Mouse (Mus musculus): ENCODE measurements at regions not wholly inside any gene's neighbourhood (a gene's known extent, or its start where the extent isn't known, plus 50 kb on each side); places are given as distances from the start of the nearest gene placed in this dataset.
A peak's percentile ranks its signal among the peaks of the same experiment; 100 is the strongest.

GRCm38 (mm10) chr17:47983286-47983685 is 54.8 kb downstream of the 1700122O11Rik start:
- no peak for DNase-seq
- Histone ChIP-seq H3K4me3 (replicated peaks; ENCODE audit: extremely low read depth, low read depth, low read length) (no peak overlapping the region), H3K4me1 (ENCODE audit: control insufficient read depth, insufficient read depth, low read length) (no peaks in the 10 kb centered on the region)
- WGBS: 84% methylated on average over 7 of the region's 7 CpGs
- TF ChIP-seq CTCF (IDR thresholded peaks at IDR 0.05; ENCODE audit: insufficient read depth, low read length) (no peak), POLR2A (IDR thresholded peaks at IDR 0.05; ENCODE audit: borderline replicate concordance, extremely low read depth, low read depth, low read length) (no peak)

GRCm38 (mm10) chr17:47981556-47982027 is 56.5 kb downstream of the 1700122O11Rik start:
- Histone ChIP-seq H3K4me3 (replicated peaks; ENCODE audit: extremely low read depth, low read depth, low read length) (no peak overlapping the region), H3K4me1 (ENCODE audit: control insufficient read depth, insufficient read depth, low read length) (no peaks in the 10 kb centered on the region)
- WGBS: 57% methylated on average over 7 of the region's 7 CpGs
- TF ChIP-seq POLR2A (IDR thresholded peaks at IDR 0.05; ENCODE audit: borderline replicate concordance, extremely low read depth, low read depth, low read length) (no peak), CTCF (IDR thresholded peaks at IDR 0.05; ENCODE audit: insufficient read depth, low read length) (no peak)
- DNase-seq: no peak

GRCm38 (mm10) chr17:47979266-47979665 is 54.8 kb upstream of the Foxp4 start:
- no peak for DNase-seq
- WGBS: 59% methylated on average over 4 of the region's 4 CpGs
- Histone ChIP-seq H3K4me1 (ENCODE audit: control insufficient read depth, insufficient read depth, low read length) (peaks cover 8% of the 10 kb centered on the region), H3K4me3 (replicated peaks; ENCODE audit: extremely low read depth, low read depth, low read length) (no peak overlapping the region)
- TF ChIP-seq POLR2A (IDR thresholded peaks at IDR 0.05; ENCODE audit: borderline replicate concordance, extremely low read depth, low read depth, low read length) (no peak), CTCF (IDR thresholded peaks at IDR 0.05; ENCODE audit: insufficient read depth, low read length) (no peak)

GRCm38 (mm10) chr17:47978404-47979030 is 54.1 kb upstream of the Foxp4 start:
- Histone ChIP-seq H3K4me3 (replicated peaks; ENCODE audit: extremely low read depth, low read depth, low read length) (no peak overlapping the region), H3K4me1 (ENCODE audit: control insufficient read depth, insufficient read depth, low read length) (peaks cover 11% of the 10 kb centered on the region)
- DNase-seq: no peak
- TF ChIP-seq CTCF (IDR thresholded peaks at IDR 0.05; ENCODE audit: insufficient read depth, low read length): no peak
- TF ChIP-seq POLR2A (IDR thresholded peaks at IDR 0.05; ENCODE audit: borderline replicate concordance, extremely low read depth, low read depth, low read length): no peak
- 47% methylated on average over 9 of the region's 9 CpGs for WGBS

GRCm38 (mm10) chr17:47978001-47978400 is 53.6 kb upstream of the Foxp4 start:
- no peak for TF ChIP-seq POLR2A (IDR thresholded peaks at IDR 0.05; ENCODE audit: borderline replicate concordance, extremely low read depth, low read depth, low read length)
- no peak for TF ChIP-seq CTCF (IDR thresholded peaks at IDR 0.05; ENCODE audit: insufficient read depth, low read length)
- DNase-seq: no peak
- 81% methylated on average over 2 of the region's 2 CpGs for whole genome bisulfite sequencing
- no peak overlapping the region for H3K4me3 ChIP-seq (replicated peaks; ENCODE audit: extremely low read depth, low read depth, low read length)
- H3K4me1 ChIP-seq (ENCODE audit: control insufficient read depth, insufficient read depth, low read length): peaks cover 14% of the 10 kb centered on the region

GRCm38 (mm10) chr17:47976999-47977357 is 52.5 kb upstream of the Foxp4 start:
- Histone ChIP-seq H3K4me1 (ENCODE audit: control insufficient read depth, insufficient read depth, low read length) (peaks cover 14% of the 10 kb centered on the region), H3K4me3 (replicated peaks; ENCODE audit: extremely low read depth, low read depth, low read length) (no peak overlapping the region)
- 93% methylated on average over 7 of the region's 7 CpGs for WGBS
- no peak for TF ChIP-seq POLR2A (IDR thresholded peaks at IDR 0.05; ENCODE audit: borderline replicate concordance, extremely low read depth, low read depth, low read length)
- TF ChIP-seq CTCF (IDR thresholded peaks at IDR 0.05; ENCODE audit: insufficient read depth, low read length): no peak
- no peak for DNase-seq

GRCm38 (mm10) chr17:47976061-47976998 is 51.9 kb upstream of the Foxp4 start:
- 20% methylated on average over 27 of the region's 27 CpGs for WGBS
- Histone ChIP-seq H3K4me1 (ENCODE audit: control insufficient read depth, insufficient read depth, low read length) (peaks cover 14% of the 10 kb centered on the region), H3K4me3 (replicated peaks; ENCODE audit: extremely low read depth, low read depth, low read length) (peak overlapping the region; percentile 40)
- peak; percentile 69 for DNase-seq
- TF ChIP-seq POLR2A (IDR thresholded peaks at IDR 0.05; ENCODE audit: borderline replicate concordance, extremely low read depth, low read depth, low read length) (peak; percentile 52; the same call in 1 of the 2 replicates), CTCF (IDR thresholded peaks at IDR 0.05; ENCODE audit: insufficient read depth, low read length) (no peak)

GRCm38 (mm10) chr17:47975281-47976060 is 51.0 kb upstream of the Foxp4 start:
- peak overlapping the region; percentile 40 for H3K4me3 ChIP-seq (replicated peaks; ENCODE audit: extremely low read depth, low read depth, low read length)
- peaks cover 14% of the 10 kb centered on the region for H3K4me1 ChIP-seq (ENCODE audit: control insufficient read depth, insufficient read depth, low read length)
- WGBS: 4% methylated on average over 37 of the region's 37 CpGs
- peak; percentile 42 for DNase-seq
- TF ChIP-seq CTCF (IDR thresholded peaks at IDR 0.05; ENCODE audit: insufficient read depth, low read length) (no peak), POLR2A (IDR thresholded peaks at IDR 0.05; ENCODE audit: borderline replicate concordance, extremely low read depth, low read depth, low read length) (no peak)

GRCm38 (mm10) chr17:47974503-47974902 is 50.1 kb upstream of the Foxp4 start:
- TF ChIP-seq POLR2A (IDR thresholded peaks at IDR 0.05; ENCODE audit: borderline replicate concordance, extremely low read depth, low read depth, low read length) (no peak), CTCF (IDR thresholded peaks at IDR 0.05; ENCODE audit: insufficient read depth, low read length) (no peak)
- H3K4me1 ChIP-seq (ENCODE audit: control insufficient read depth, insufficient read depth, low read length): peaks cover 14% of the 10 kb centered on the region
- WGBS: 17% methylated on average over 13 of the region's 13 CpGs
- no peak for DNase-seq
- no peak overlapping the region for H3K4me3 ChIP-seq (replicated peaks; ENCODE audit: extremely low read depth, low read depth, low read length)

All from lung, adult 2 months (tissue).